Mouse (Mus musculus) adipocyte (in vitro differentiated cells): Measurements from ENCODE around the gene Gchfr.

Experiments used
- DNase-seq: peaks from one replicate; pipeline ENCODE4 v3.0.0-alpha.2; 2016; ENCODE audit warnings: low spot score

Gene Gchfr

DNA sequence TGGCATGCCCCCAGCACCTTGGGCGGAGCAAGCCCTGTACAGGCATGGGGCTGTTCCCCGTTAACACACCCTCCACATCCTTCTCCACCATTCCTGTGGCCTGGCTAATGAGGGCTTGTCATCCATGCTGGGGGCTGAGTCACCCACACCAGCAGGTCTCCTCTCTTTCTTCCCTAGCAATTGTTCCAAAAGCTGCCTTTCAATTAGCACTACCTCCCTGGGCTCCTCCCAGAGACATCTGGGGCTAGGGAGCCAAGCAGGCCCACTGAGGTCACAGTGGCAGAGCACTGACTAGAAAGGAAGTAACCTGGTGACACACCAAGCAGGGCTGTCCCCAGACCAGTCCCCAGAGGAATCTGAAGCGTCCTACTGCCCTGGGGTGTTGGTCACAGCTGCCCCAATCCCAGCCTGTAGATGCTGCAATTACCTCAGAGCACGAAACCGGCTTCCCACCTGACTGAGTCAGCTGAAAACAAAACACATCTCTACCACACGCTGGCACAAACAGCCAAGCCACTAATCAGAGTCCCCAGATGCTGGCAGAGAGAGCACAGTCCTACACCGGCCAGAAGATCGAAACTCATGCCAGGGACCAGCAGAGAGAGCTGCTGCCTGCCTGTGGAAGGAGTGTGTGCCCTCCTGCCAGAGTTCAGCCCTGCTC lies 6.5 kb downstream of the Gchfr start, which contains the start of gene Gm14137:
Gene Gm14137, plus strand, starts transcription at position 519 of the 661 bp plus-strand sequence.
- peak; percentile 51 for DNase-seq

DNA sequence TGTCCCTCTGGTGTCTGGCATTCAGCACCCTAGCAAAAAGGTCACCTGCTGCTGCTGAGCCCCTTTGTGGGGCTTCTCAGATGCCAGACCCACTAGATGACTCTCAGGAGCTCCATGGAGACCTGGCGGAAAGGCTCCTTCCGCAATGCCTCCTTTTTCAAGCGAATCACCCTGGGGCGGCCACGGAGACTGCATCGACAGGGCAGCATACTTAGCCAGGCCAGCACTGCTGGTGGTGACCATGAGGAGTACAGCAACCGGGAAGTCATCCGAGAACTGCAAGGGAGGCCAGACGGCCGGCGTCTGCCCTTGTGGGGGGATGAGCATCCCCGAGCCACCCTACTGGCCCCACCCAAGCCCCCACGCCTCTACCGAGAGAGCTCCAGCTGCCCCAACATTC lies 7.3 kb downstream of the Gchfr start:
- DNase-seq, result no peak

DNA sequence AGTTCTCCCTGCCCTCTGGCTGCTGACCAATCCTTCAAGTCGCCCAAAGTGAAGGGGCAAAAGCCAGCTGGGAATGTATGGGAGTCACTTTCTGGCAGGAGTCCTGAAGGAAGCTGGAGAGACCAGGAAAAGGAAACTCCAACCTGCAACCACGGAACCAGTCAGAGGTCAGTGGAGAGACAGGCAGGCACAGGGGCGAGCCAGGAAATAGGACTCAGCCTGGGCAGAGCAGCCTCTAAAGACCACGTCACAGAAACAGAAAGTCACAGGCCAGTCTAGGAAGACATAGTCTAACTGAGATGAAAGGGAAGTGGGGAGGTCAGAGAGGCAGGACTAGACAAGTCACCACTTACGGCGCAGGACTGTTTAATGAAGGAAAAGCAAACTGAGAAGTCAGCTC lies 8.0 kb downstream of the Gchfr start:
- DNase-seq, result no peak

DNA sequence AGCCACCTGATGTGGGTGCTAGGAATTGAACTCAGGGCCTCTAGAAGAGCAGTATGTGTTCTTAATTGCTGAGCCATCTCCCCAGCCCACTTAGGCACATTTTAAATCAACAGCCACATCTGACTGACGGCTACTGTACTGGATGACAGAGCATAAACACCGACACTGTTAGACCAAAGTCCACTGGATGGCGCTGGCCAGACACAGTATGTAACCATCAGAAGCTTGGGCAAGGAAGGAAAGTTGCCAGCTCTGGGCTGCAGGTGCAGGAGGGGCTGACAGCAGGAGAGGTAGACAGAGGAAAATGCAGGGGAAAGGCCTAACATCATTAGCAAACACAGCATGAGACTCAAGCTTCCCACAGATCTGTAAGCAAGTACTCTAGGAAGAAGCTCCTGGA lies 9.2 kb downstream of the Gchfr start:
- DNase-seq, result peak; percentile 37

DNA sequence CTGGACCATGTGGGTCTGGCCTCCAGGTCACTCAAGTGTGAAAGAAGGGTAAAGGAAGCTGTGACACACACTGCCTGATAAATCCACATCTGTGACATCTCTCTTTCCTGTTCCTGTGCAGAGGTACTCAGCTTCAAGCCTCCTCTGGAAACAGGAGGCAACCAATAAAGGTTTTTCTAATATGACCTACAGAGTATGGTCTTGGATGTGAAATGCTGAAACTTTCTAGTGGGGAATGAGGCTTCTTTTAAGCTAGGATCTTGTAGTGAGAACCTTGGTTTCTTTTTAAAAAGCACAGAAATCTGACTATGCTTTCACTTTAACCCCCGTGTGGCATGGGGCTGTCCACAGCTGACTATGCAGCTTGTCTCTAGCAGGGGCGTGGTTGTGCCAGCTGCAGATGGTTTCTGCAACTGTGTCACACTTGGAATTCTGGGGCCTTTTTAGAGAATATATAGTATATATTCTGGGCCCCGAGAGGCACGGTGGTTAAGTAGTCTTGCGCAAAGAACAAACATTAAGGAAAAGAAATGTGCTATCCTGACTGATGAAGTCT lies 9.9 kb downstream of the Gchfr start:
- no peak for DNase-seq

DNA sequence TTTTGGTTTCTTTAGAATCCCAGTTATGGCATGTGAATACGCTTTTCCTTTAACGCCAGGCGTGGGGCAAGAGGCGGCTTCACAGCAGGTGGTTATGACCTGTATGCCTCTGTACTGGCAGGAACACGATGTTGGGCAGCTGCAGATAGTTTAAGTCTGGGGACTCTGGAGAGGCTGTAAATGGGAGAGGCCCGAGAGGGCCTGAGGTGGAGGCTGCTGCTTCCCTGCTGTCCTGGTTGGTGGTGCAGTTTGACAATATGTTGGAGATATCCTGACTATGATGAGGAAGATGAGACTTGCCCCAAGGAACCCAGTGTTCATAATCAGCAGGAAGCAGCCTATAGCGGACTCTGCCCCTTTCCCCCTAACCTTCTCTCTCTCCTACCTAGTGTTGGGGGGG lies 15.3 kb downstream of the Gchfr start:
- DNase-seq, result no peak

DNA sequence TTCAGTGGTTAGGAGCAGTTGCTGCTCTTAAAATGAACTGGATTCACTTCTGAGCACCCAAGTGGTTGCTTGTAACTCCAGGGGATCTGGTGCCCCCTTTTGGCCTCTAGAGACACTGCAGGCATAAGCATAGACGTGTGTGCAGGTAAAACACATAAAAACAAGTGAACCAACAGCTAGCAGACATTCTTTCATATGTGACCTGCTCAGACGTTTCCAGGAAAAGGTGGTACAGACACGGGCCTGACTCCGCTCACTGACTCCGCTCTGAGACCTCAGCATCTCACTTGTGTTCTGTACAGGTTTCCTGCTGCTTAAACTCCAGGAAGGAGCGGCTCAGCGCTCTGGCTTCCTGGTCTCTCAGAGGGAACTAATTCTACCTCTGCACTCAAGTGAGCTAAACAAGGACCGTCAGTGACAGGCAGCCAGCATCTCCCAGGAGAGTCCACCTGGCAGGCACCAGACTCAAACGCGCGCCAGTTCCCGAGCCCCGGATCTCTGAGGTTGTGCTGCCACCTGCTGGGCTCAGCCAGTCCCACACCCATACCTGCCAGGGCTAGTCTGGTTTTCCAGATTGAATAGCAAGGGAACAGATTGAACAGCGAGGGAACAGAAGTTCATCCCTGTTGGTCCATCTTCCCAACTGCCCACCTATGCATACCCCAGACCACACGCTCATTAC lies 21.6 kb downstream of the Gchfr start:
- peak; percentile 88 for DNase-seq

DNA sequence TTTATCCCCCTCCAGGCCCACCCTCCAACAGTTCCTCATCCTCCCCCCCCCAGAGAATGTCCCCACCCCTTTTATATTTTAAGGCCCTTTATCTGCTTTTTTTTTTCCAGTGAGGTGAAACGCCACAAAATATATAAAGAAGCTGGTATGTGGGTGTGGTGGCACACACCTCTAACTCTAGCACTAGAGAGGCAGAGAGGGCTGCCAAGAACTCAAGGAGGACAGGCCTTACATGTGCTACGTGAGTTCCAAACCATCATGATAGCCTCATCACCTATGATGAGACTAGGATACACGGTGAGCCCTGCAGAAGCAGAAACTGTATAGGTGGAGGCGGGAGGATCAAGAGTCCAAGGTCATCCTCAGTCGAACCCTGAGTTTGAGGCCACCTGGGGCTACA lies 23.4 kb downstream of the Gchfr start:
- no peak for DNase-seq

DNA sequence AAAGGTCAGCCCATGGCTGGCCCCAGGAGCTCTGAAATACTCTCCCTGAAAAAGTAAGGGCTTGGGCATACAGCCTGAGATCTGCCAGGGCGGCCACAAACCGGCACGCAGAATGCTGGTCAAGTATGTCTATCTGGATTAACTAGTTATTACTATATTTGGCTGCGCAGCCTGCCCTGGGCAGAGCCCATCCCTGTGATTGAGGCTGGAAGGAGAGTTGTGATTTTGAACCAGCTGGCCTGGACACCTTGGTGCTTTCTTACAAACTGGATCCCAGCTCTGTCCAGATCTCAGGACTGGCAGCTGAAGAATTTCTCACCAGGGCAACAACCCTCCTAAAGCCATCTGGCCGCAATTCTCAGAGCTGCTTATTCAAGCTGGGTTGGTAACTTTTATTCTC lies 26.6 kb downstream of the Gchfr start:
- DNase-seq, result no peak

DNA sequence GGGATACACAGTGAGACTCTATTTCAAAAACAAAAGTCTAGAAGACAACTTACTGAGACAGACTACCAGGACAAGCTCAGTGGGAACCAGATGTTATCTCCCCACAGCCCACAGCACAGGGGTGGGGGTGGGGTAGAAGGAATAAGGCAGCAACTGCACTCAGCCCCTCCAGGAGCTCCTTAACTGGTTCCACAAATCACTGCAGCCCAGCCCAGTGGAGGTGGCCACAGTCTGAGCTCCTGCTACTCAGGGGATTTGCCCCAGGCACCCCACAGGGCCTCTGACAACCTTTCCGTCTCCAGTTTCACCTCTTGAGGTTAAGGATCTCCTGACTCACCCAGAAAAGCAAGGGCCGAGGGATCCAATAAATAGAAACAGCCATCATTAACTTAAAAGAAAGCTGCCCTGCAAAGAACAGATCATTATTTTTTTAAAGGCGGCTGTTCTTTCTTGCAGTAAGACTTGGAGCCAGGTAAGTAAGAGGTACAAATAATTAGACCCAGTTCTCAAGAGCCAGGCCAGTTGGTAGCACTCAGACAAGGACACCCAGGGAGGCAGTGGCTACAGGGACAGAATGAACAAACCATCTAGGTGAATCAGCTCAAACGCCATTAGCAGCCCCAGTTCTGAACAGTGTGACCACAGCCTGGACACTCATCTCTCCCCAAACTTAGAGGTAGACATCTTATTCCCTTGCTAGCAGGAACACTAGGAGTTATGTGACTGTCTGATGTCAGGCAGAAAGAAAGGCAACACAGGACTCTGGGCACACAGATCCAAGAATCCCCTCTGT lies 28.9 kb downstream of the Gchfr start:
- DNase-seq, result no peak

DNA sequence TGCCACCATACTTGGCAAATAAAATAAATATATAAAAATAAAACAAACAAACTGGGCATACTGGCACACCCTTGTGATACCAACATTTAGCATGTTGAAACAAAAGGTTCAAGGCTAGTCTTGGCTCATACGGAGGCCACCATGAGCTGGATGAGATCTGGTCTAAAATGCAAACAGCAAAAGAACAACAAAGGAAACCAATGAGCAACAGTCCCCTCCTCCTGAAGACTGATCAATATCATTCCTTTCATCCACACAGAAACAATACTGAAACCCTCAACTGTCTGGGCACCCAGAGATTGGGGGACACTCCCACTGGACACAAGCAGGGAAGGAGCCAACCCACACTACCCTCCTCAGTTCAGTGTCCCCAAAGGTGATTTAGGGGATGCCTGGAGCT lies 29.9 kb downstream of the Gchfr start:
- no peak for DNase-seq

DNA sequence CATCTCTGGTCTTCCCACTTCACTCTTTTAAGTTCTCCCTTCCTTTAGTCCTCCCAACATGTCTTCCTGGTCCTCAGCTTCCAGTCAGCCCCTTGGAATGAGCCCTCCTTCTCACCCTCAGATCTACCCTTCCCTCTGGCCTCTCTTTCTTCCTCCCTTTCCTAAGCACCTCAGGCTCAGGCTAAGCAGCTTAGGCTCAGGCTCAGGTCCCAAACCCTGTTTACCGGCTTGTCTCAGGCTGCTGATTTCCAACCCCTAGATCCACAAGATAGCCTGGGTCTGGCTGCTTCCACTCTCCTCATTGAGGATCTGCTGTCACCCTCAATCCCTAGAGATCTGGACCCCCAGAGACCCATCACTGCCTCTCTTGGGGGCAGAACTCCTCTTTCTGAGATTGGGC lies 30.5 kb downstream of the Gchfr start:
- no peak for DNase-seq

DNA sequence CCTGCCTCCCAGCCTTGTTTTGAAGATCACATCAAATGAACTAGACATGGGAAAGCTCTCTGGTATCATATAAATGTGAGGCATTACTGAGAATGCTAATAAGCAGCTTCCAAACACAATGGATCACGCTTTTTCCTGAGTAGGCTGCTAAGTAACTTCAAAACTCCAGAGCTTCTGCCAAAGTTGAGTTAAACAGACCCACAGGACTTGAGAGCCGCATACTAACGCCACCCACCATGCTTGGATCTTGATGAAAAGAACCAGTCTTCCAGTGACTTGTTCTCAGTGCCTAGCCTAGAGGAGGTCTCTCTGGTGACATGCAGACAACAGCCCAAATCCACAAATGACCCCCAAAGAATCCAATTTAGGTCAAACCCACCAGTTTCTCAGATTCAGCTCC lies 31.4 kb downstream of the Gchfr start:
- DNase-seq, result no peak

DNA sequence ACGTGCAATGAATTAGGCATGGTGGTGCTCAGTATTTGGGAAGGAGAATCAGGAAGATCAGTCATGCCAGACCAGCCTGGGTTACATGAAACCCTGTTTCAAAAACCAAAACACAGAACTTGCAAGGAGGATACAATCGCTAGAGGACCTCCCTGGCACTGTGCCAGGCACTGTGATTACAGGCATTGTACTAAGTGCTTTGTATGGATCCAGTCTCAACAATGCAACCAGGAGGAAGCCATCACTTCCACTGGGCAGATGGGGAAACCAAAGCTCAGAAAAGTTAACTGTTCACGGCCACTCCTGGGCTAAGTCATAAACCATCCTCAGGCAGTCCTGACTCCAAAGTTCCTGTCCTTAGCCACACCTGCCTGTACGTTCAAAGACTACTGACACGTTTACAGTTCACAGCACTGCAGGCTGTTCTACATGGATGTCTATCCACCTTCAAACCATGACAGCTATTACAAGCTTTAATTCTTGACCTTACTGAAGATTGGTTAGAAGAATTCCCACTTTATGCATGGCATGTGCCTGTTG lies 35.4 kb downstream of the Gchfr start:
- no peak for DNase-seq

DNA sequence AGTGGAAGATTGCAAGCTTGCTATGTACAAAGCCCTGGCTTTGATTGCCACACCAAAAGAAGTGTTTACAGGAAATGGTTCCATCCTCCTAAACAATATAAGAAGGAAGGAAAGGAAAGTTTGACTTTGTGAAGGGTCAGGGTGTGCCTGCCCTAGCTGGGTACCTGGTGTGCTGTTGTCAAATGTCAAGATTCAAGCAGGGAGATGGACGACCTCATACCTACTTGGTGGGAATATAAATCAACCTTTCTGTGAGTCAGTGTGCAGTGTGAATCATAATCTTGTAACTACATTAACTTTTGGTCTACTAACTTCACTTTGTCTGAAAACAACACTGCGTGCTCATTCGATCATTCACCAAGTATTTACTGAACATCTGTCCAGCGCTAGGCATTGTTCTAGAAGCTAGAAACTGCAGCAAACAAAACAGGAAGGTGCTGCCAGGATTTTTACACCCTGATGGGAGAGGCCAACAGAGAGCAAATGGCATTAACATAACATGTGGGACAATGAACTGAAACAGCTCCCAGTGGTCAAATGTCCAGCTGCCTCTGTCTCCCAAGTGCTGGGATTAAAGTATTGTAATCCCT lies 36.4 kb downstream of the Gchfr start:
- DNase-seq, result peak; percentile 92

DNA sequence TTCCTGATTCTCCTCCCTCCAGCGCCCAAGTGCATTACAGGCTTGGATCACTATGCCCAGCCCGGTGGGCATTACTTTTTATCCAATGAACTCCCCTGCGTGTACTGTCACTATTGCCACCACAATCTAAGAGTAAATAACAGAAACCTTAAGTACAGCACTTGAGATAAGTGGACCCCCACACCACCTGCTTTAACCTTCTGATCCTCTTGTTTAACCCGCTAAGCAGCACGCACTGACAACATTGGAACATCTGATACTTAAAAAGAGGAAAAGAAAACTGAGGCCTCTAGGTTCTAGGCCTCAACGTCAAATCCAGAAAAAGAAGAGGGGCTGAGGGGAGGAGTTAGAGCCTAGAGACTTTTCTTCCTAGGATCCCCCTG lies 40.4 kb downstream of the Gchfr start:
- DNase-seq, result no peak

DNA sequence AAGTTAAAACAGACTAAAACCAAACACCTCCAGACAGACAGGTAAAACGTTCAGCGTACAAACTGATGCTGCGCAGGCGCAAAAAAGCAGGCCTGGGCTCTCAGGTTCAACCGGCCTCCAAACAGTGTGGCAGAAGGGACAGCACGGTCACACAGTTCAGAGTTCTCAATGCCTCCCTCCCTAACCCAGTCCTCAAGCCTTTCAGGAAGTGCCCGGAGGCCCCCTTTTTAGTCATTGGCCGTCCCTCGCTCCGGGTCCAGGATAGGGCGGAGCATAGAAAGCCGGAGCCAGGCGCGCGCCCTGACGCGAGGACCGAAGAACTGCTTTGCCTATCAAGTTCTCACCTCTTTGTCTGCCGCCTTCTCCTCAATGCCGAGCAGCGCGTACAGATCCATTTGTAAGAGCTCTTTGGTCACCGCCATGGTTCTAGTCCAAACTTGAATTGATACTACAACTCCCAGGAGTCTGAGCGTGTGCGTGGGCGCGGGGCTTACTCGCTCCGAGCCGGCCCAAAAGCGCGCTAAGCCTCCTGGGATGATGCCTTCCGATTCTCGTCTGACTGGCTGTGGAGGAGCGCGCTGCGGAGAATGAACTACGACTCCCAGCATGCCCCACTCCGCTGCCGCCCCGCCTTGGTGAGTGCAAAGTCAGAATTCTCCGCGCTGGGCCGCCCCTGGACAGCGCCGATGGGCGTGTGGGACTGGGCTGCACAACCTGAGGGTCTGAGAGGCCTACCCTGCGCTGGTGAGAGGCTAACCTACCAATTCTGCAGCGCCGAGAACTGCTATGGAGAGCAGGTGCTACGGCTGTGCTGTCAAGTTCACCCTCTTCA lies 41.0 kb downstream of the Gchfr start, which contains the start of the genes Zfyve19 and Dnajc17:
Gene Zfyve19, plus strand, starts transcription at position 274 of the 832 bp plus-strand sequence.
Gene Dnajc17, minus strand, starts transcription at position 452 of the 832 bp plus-strand sequence.
- DNase-seq, result peak; percentile 99

DNA sequence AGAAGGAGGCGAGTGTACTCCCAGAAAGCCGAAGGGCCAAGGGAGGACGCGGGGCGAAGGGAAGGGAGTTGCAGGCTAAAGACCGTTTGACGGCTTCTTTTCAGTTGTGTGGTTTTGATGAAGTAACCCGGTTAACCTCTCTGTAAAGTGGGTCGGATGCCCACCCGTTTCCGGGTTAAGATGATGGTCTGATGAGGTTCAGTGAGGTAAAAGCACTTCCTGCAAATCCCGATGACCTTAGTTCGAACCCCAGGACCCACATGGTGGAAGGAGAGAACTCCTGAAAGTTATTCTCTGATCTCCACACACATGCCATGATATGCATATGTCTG lies 41.6 kb downstream of the Gchfr start:
- DNase-seq, result no peak
